Mouse (Mus musculus): ENCODE results near the gene Actg2.

GRCm38 (mm10) chr6:83501524-83502310, 34.3 kb downstream of the Actg2 start:
- TF ChIP-seq CTCF (IDR thresholded peaks at IDR 0.05), result no peak
- no peak for TF ChIP-seq EP300 (IDR thresholded peaks at IDR 0.05; ENCODE audit: insufficient read depth, low read depth, low read length)
- no peak for TF ChIP-seq POLR2A (IDR thresholded peaks at IDR 0.05; ENCODE audit: insufficient read depth, low read depth, low read length)

Measured in heart, adult 2 months (tissue).